Mouse (Mus musculus): ENCODE data around the gene Camk2g. TPM values are rescaled to one million over a fixed set of nuclear protein-coding genes. Genes with fewer than 3 reads are reported as not detected.
"Not testable (repeated sequence)": the region's sequence is repeated elsewhere in the genome, so short reads cannot be mapped to it uniquely, and the experiment has no call there.

Camk2g gene
- total and polyA plus RNA-seq, 3 experiments, result 42.8 to 67.7 (median 51.4) TPM

DNA sequence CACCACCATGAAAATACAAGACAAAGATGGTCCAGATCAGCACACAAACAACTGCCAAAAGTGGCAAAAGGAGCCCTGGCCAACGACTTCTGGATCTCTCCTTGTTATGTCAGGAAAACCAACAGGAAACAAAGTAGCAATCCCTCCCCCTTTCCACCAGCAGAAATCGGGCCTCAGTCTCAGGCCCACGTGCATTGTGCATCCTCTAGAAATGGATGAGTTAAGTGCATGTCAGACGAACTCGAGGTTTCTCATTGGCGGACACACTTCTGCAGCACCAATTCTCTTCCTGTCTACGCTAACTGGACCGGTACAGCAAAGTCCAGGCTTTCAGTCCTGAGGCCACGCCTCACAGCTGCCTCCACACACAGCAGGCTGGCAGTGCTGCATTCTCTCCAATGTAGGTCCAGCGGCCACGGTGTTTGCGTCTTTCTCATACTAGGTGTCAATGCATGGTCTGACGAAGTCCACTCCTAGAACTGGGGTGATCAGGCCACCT lies 57.9 kb downstream of the Camk2g start:
- DNase-seq, result no peak

DNA sequence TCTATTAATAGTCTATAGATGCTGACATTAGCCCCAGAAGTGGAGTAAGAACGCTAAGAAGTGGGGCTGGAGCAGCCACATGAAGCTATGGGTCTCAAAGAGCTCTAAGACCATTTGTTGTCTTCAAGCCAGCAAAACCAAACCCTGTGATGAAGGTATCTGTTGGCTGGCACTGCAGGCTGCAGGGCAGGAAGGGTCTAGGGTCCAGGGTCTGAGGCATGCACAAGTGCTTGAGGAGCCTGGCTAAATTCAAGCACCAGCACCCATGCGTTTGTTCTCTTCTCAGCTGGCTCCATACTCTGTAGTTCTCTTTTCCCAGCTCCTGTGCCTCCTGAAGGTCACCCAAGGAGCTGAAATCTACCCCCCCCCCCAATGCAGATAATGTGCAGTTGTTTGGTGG lies 58.8 kb downstream of the Camk2g start:
- no peak for DNase-seq

DNA sequence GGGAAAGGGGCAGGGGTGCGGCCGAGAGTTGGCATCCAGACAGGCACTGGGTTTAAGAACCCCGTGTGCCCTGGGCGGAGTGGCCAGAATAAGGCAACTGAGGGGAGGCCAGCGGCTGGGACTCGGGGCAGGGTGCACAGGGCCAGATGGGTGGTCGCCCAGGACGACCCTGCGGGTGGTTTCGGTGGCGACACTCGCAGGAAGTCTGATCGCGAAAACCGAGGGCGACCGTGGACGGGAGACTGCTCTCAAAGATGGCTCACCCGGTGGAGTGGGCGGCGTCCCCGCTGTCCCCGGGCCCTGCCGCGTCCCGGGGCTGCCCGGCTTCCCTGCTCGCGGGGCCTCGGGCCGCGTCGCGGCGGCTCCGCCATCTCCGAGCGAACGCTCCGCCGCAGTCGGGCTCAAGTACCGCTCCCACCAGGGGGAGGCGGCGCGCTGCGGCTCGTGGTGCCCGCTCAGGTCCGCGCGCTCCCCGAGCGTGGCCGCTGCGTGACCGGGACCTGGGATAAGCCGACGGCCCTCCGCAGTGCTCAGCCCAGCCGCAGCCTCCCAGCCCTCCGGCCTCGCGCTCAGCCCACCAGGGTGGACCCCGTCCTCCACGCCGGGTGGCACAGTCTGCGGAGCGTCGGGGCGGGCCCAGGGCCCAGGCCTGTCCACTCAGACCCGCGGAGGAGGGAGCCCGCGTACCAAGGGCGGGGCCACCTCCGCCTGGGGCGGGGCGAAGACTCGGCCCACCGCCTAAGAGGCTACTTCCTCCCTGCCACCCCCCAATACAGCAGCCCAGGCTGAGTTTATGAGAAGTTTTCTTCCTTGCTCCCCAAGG lies 59.7 kb downstream of the Camk2g start, which contains the start of gene Ndst2:
Ndst2 (minus strand) TSS at position 611 of the 823 bp plus-strand sequence.
- DNase-seq, result peak; percentile 94

DNA sequence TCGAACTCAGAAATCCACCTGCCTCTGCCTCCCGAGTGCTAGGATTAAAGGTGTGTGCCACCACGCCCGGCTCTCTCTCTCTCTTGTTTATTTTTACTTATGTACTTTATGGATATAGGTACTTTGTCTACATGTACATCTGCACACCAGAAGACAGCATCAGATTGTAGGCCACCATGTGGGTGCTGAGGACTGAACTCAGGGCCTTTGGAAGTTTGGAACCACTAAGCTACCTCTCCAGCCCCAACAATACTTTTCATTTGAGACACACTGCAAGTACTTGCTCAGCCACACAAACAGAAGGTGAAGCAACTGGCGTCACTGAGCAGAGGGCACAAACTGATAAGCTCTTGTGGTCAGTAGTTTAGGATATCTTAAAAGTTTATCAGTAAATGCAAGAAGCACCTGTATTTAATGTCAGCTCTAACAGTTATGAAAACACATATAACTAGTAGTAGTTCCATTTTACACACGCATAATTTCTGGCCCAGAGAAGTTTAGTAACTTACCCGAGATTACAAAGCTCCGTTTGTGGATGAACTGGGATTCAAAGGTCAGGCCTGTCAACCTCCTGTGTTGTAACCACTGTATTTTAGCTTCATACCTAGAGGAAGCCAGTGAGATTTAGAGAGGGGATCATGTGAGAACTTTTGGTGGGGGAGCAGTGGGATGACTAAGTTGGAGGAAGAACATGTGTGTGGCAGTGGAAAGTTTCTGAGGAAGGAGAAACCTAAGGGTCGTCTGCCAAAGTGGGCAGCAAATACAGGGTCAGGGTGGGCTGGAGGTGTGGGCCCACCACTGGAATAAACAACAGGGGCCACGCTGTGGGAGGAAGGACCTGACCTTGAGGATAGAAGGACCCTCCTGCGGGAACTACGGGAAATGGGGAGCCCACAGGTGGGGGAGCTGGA lies 60.6 kb downstream of the Camk2g start:
- peak; percentile 45 for DNase-seq

DNA sequence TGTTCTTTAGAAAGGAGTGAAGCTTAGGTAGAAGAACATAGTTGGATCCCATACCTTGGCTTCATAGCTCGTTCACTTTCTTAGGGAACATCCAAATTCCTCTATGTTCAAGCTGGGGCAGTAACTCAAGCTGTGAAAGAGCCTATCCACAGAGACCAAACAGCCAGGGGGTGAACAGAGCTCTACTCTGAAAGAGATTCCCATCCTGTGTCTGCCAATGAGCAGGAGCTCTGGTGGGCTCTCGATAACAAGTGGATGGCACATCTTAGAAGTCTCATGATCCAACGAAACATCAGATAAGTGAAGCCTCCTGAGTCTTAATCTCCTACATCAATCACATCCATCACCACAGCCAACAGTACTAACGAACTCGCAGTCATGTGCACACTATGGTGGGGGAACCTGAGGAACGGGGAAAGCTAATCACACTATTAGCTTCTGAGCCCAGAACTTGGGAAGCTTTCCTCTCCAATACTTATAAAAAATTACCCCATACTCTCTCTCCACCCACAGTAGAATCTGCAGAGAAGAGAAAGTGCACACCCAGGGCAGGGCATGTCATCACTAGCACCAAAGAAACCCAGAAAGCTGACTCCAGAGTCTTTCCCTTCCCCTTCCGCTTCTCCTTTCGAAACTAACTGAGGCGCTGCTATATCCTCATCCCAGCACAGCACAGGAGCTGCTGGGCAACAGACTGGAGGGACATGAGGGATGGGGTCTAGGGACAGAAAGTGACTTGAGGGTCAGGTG lies 62.9 kb downstream of the Camk2g start:
- no peak for DNase-seq

DNA sequence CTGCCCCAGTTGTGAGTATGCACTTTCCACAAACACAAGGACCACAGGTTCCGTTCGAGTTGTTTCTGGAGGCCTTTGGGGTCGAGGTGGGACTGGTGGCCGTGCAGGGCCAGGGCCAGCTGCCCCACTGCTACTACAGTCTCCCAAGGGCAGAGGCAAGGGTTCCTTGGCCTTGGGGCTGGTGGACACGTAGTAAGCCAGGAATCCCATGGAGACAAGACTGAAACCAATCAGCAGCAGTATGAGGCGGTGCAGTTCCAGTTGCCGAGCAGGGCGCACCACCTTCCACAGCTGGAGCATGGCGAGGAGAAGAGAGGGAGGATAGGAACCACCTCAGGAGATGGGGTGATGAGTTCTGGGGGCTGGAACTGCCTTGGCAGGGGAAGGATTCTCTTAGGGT lies 64.0 kb downstream of the Camk2g start:
- DNase-seq, result no peak

DNA sequence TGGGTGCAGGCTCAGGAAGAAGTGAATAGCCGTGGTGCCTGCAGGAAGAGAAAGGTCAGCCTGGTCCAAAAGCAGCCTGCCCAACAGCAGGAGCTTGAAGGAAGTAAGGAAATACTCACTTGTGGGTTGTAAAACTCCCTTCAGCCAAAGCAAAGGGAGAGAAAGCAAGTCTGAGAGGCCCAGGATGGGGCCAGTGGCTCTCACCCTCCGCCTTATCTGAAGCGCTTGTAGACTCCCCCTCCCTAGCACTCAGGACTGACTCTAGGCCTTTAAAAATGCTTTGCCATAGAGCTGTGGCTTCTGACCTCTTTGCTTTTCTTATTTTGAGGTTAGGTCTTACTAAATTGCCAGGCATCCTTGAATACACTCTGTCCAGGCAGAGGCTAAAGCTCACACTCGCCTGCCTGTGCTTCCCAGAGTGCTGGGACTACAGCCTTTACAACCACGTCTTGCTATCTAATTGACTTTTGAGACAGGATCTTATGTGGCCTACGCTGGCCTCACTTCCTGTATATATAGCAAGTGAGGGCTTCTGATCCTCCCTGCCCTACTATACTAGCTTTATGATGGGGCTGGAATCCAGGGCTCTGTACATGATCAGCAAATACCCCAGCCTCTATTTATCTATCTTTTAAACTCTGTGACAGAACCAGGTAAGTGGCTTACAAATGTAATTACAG lies 68.1 kb downstream of the Camk2g start:
- no peak for DNase-seq

DNA sequence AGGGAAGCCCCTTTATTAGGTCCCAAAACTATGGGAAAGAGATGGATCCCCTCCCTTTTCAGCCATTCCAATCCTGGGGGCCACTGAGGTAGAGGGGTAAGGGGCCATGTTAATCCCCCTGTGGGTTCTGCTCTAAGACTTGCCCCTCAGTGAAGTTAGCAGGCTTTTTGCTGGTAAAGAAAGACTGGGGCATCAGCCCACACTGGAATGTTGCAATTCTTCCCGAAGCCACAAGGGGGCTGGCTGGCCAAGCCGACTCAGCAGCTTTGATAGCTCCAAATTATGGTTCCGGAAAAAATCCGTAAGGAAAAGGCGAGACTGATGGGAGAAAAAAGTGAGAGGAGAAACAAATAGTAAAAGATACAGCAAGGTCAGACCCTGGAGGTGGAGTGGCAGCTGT lies 69.8 kb downstream of the Camk2g start:
- peak; percentile 74 for DNase-seq

DNA sequence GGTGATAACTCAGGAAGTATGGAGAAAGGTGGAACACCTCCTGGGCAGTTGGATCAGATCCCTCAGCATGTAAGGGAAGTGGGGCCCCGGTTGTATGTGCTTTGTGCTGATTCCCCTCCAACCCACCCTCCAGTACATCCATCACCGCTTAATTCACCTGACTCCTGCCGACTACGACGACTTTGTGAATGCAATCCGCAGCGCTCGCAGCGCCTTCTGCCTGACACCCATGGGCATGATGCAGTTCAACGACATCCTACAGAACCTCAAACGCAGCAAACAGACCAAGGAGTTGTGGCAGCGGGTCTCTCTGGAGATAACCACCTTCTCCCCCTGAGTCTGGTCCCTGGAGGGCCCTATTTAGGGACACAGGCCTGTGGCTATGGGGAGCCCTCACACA lies 70.9 kb downstream of the Camk2g start:
- DNase-seq, result no peak

DNA sequence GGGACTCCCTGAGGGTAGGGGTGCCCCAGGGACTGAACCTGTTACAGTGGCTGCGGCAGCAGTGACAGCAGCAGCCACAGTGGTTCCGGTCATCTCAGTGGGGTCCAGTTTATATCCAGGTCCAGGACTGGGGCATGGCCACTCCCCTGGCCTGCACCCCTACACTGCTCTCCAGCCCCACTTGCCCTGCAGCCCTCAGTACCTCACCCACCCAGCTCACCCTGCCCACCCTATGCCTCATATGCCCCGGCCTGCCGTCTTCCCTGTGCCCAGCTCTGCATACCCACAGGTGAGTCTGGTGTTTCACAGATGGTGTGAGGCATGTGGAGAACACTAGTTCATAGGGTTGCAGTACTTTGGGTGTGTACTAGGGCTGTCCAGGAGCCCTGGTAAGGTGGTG lies 72.5 kb downstream of the Camk2g start:
- DNase-seq, result no peak

DNA sequence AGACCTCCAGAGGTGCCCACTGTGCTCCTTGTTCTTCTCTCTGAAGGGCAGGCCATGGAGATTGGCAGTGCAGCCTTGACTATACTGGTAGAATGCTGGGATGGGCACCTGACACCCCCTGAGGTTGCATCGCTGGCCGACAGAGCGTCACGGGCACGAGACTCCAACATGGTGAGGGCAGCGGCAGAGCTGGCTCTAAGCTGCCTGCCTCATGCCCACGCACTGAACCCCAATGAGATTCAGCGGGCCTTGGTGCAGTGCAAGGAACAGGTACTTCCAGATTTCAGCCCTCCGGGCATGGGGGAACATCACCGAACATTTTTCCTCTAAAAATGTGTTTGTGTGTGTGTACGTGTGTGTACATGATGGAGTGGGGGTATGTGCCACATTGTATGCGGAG lies 74.1 kb downstream of the Camk2g start:
- DNase-seq, result no peak

DNA sequence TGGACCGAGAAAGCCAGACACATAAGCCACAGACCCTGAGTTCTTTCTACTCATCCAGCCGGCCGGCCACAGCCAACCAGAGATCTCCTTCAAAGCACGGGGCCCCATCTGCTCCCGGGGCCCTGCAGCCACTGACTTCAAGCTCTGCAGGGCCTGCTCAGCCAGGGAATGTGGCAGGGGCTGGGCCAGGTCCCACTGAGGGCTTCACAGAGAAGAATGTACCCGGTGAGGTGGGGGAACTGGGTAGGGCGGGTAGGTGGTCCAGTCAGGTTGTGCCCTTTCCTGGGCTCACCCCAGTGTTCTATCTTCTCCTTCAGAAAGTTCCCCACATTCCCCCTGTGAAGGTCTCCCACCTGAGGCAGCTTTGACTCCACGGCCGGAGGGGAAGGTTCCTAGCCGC lies 75.4 kb downstream of the Camk2g start:
- DNase-seq, result no peak

DNA sequence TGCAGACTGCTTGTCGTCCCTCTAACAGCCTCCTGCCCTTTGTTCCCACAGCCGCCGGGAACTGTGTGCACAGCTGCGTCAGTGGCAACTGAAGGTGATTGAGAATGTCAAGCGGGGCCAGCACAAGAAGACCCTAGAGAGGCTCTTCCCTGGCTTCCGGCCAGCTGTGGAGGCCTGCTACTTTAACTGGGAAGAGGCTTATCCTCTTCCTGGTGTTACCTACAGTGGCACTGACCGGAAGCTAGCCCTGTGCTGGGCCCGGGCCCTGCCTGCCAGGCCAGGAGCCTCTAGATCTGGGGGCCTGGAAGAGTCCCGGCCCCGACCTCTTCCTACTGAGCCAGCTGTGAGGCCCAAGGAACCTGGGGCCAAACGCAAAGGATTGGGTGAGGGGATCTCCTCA lies 80.1 kb downstream of the Camk2g start:
- DNase-seq, result no peak

DNA sequence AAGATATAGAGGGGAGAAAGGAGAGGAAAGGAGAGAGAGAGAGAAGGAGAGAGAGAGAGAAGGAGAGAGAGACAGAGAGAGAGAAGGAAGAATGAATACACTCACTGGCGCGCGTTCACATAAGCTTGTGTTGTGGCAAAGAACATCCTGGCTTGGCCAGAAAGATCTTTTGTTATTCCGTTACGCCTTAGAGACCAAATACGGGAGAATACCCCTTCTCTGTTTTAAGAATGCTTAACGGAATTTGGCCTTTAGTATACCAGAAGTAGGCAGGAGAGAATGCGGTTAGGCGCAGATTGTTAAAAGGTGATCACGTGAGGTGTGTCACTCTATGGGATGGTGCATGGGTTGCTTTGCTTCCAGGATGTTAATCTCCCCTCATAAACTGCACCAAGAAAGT lies 85.6 kb downstream of the Camk2g start:
- DNase-seq, result no peak

DNA sequence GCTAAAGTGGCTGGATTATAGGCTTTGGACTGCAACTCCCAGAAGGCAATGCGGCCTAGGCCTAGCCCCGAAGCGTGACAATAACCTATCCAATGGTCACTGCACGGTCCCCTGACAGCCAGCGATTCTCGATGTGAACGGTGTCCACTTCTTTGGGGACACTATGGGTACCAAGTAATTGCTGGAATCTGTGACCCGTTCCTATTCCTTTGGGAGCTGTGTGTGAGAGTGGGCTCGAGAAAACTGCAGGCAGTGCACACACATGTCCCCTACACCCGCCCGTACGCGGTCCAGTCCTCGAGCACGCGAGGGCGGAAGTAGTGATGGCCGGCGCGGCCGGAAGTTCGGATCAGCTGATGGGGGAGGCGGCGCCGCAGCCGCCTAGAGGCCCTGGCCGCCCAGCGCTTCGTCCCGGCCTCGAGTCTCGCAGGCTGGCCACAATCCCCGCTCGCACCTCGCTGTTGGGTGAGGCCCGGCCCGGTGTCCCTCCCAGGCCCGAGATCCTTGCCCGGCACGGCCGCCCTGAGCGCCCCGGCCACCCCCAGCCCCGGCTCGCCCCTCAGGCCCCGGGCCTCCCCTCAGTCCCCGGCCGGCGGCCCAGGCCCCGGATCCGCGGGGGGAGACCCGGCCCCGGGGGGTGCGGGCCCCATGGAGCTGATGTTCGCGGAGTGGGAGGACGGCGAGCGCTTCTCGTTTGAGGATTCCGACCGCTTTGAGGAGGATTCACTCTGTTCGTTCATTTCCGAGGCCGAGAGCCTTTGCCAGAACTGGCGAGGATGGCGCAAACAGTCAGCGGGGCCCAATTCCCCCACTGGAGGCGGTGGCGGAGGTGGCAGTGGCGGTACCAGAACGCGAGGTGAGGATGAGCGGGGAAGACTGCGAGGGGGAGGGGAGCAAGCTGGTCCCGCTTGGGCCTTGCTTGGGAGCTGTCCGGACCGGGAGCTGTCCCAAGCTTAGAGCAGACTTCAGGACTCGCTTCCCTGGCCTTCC lies 86.4 kb downstream of the Camk2g start, which contains the start of gene Zswim8:
Zswim8 (plus strand) TSS at position 352 of the 990 bp plus-strand sequence.
- DNase-seq, result peak; percentile 95

DNA sequence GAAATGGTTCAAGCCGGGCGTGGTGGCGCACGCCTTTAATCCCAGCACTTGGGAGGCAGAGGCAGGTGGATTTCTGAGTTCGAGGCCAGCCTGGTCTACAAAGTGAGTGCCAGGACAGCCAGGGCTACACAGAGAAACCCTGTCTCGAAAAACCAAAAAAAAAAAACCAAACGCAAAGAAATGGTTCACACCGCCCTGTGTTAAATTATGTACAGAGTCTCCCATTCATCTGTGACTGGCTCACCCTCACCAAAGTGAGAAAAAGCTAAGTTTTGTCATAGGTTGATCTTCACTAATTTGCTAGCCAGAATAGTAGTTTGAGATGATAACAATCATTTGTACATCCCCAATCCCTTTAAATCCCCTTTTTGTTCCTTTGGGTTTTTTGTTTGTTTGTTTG lies 90.4 kb downstream of the Camk2g start:
- DNase-seq, result not testable (repeated sequence)

DNA sequence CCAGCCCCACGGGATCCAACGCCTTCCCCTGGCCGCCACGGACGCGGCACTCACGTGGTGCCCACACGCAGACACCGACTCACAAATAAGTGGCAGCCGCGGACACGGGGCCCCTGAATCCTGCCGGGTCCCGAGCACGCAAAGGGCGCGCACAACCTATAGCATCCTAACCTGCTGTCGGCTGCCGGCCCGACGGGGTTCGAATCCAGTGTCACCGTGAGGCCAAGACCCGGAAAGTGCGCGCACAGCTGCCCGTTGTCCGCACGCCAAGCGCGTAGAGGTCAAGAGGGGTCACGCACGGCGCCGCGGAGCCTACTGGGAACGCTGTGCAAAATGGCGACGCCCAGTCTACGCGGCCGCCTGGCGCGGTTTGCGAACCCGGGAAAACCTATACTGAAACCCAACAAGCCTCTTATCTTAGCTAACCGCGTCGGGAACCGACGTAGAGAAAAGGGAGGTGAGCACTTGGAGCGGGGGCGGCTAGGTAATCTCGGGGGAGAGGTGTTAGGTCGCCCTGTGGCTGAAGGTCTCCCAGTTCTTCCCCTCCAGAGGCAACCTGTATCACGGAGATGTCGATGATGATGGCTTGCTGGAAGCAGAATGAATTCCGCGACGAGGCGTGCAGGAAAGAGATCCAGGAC lies 91.0 kb downstream of the Camk2g start, which contains the start of gene Chchd1:
Chchd1 (plus strand) TSS at position 266 of the 641 bp plus-strand sequence.
- peak; percentile 94 for DNase-seq

DNA sequence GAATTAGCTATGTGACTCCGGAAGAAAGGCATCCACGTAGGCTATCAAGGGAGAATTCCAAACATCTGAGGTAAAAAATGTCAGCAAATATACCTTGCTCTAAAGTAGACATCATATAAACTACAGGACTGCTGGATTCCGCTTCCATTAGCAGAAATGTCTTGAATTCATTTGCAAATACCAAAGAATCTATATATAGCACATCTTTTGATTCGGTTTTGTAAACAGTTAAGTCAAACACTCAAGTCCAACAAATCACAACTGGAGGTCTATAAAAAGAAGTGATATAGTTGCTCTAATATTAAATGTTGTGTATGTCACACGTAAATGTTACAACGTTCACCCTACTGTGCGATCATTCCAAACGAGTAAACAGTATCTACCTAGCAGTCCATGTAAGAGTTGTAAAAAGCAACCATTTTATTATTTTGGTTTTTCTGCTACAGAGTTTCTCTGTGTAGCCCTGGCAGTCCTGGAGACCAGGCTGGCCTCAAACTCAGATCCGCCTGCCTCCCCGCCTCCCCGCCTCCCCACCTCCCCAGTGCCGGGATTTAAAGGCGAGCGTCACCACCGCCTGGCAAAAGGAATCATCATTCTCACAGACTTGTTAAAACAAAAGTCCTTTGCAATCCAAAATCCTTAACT lies 91.7 kb downstream of the Camk2g start:
- DNase-seq, result no peak

DNA sequence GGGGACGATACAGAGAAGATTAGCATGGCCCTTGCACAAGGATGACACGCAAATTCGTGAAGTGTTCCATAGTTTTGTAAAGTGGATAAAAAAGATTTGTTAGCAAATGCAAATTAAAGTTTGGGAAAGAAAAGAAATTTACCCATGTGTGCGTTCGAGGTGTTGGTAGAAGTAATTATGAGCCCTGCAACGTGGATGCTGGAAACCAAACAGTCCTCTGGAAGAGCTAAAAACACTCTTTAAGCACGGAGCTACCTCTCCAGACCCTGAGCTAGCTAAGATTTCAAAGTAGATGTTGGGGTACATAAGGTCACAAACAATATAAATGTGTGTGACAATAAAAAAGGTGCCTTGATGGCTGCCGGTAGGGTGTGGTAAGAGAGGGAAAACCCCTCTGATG lies 92.3 kb downstream of the Camk2g start:
- DNase-seq, result no peak

Data from adrenal gland, adult 2 months (tissue).